Comparison of ENCODE assay signal across 9 mouse cellular contexts in the genomic region with DNA sequence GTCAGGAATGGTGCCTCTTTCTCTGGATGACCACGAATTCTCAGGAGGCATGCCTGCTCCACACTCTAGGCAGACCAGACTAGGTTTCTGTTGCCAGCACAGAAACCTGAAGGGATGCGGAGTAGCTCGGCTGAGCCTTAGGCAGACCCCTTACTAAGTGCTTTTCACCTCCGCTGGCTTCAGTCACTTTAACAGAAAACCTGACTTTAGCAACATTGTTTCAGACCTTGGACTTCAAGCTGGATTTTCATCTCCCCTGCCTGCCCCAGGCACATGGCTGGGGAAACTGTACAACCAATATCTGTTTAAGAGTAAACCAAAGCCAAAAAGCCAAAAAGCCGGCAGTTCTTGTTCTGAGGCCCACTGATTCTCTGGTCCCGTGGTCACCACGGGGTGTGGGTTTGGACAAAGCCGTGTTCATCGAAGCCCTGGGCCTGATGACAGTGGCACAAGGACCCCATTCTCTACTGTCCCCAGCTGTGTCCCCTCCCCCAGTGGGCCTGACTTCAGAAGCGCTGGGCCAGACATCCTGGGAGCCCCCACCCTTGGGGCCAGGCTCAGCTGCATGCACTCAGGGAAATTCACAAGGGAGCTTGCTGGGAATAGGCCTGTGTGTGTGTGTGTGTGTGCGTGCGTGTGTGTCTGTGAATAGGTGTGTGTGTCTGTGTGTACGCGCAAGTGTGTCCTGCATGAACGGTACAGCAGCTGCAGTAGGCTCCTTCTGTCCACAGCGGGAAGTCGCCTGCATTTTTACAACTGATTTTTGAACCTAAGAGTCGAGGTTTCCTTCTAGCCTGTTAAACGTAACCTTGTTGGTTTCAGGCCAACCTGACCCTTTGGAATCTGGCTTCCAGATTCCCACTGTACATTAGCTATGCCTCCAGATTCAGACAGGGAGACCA. TPM values are rescaled to one million over a fixed set of nuclear protein-coding genes. Genes with fewer than 3 reads are reported as not detected.
A peak's percentile ranks its signal among the peaks of the same experiment; 100 is the strongest.
DNase-seq lines count a peak whose midpoint lies in the region; ATAC-seq and TF ChIP-seq lines count a peak whose summit lies in the region.
"Had no signal": no experiment of that assay in that cellular context is flagged by ENCODE, and none has a peak within 500 bp of the region (broad histone marks: within the 10 kb centered on the region; RNA-seq: fewer than 3 reads in every experiment).

No protein-coding gene starts in this region.

- no peaks in the 10 kb centered on the region for H3K27me3 ChIP-seq in heart, adult 2 months (ENCODE audit: control insufficient read depth, insufficient read depth, low read length)
- no peaks in the 10 kb centered on the region for H3K27me3 ChIP-seq in embryonic facial prominence, embryonic 11.5 days (ENCODE audit: control insufficient read depth, insufficient read depth, low read length)
- no peaks in the 10 kb centered on the region for H3K27me3 ChIP-seq in hindbrain, embryonic 10.5 days (ENCODE audit: insufficient read depth, poor library complexity, severe bottlenecking)
- no peaks in the 10 kb centered on the region for H3K27me3 ChIP-seq in midbrain, embryonic 16.5 days (ENCODE audit: control insufficient read depth, insufficient read depth, low read depth, low read length)

- H3K4me3 ChIP-seq in heart, adult 2 months, result no peak overlapping the region
- H3K4me3 ChIP-seq in embryonic facial prominence, embryonic 11.5 days (ENCODE audit: low read depth, low read length), result no peak overlapping the region
- H3K4me3 ChIP-seq in hindbrain, embryonic 10.5 days, result peak overlapping the region; percentile 73
- no peak overlapping the region for H3K4me3 ChIP-seq in midbrain, embryonic 16.5 days (ENCODE audit: low read depth, low read length)

- no peak for TF ChIP-seq CTCF in heart, adult 2 months (IDR thresholded peaks at IDR 0.05)

- H3K4me1 ChIP-seq in heart, adult 2 months (ENCODE audit: control insufficient read depth, insufficient read depth, low read length), result peaks cover 26% of the 10 kb centered on the region
- H3K4me1 ChIP-seq in embryonic facial prominence, embryonic 11.5 days (ENCODE audit: control insufficient read depth, insufficient read depth, low read length), result peaks cover 49% of the 10 kb centered on the region
- H3K4me1 ChIP-seq in hindbrain, embryonic 10.5 days (replicated peaks), result peaks cover 100% of the 10 kb centered on the region
- peaks cover 59% of the 10 kb centered on the region for H3K4me1 ChIP-seq in midbrain, embryonic 16.5 days (ENCODE audit: control insufficient read depth, insufficient read depth, low read length)

- no peak overlapping the region for H3K9ac ChIP-seq in heart, adult 2 months (ENCODE audit: low read depth, low read length)
- peak overlapping the region; percentile 7 for H3K9ac ChIP-seq in embryonic facial prominence, embryonic 11.5 days (replicated peaks; ENCODE audit: low read length)
- H3K9ac ChIP-seq in midbrain, embryonic 16.5 days (ENCODE audit: low read depth, low read length), result peak overlapping the region; percentile 47

- H3K4me2 ChIP-seq in embryonic facial prominence, embryonic 11.5 days (ENCODE audit: low read depth, low read length), result no peak overlapping the region
- no peak overlapping the region; the same call in 1 of the 2 replicates for H3K4me2 ChIP-seq in midbrain, embryonic 16.5 days (ENCODE audit: low read length)

- H3K9me3 ChIP-seq in embryonic facial prominence, embryonic 11.5 days (replicated peaks; ENCODE audit: control insufficient read depth, low read length), result no peaks in the 10 kb centered on the region
- H3K9me3 ChIP-seq in hindbrain, embryonic 10.5 days, result no peaks in the 10 kb centered on the region
- H3K9me3 ChIP-seq in midbrain, embryonic 16.5 days (replicated peaks; ENCODE audit: control insufficient read depth, low read length, poor library complexity, severe bottlenecking), result no peaks in the 10 kb centered on the region

- intact Hi-C loops in heart, adult 2 months (cut with DNase I), result no loop called here

- 0 out of 2 replicates have a peak, but pooled peaks have one; percentile 10 for TF ChIP-seq EP300 in heart, adult 2 months (IDR thresholded peaks at IDR 0.05; ENCODE audit: insufficient read depth, low read depth, low read length)

- WGBS in heart, adult 2 months, result 70% methylated on average over 19 of the region's 19 CpGs
- 45% methylated on average over 19 of the region's 19 CpGs for WGBS in embryonic facial prominence, embryonic 11.5 days
- WGBS in hindbrain, embryonic 10.5 days, result 40% methylated on average over 19 of the region's 19 CpGs
- 28% methylated on average over 19 of the region's 19 CpGs for WGBS in midbrain, embryonic 16.5 days

- no peak for DNase-seq in heart, adult 2 months
- no peak for DNase-seq in heart, adult 8-10 months (ENCODE audit: low spot score)
- DNase-seq in embryonic facial prominence, embryonic 11.5 days (ENCODE audit: low spot score), result peak; percentile 61
- DNase-seq in hindbrain, embryonic 10.5 days (ENCODE audit: low spot score), result peak; percentile 80
- DNase-seq in layer of hippocampus, adult 8-10 months (ENCODE audit: low spot score in 2 of 2), result peak; percentile 80 to 92
- DNase-seq in adrenal gland, postnatal 10 days, result no peak
- DNase-seq in thymus, postnatal 0 days (ENCODE audit: low spot score), result no peak

- no peak for TF ChIP-seq POLR2A in heart, adult 2 months (IDR thresholded peaks at IDR 0.05; ENCODE audit: insufficient read depth, low read depth, low read length)

- H3K27ac ChIP-seq in heart, adult 2 months, result no peak overlapping the region
- H3K27ac ChIP-seq in embryonic facial prominence, embryonic 11.5 days (replicated peaks; ENCODE audit: low read depth, low read length), result peak overlapping the region; percentile 70; the same call in 1 of the 2 replicates
- peak overlapping the region; percentile 100 for H3K27ac ChIP-seq in hindbrain, embryonic 10.5 days
- peak overlapping the region; percentile 62 for H3K27ac ChIP-seq in midbrain, embryonic 16.5 days (ENCODE audit: low read length)
- H3K27ac ChIP-seq: macrophage had no signal

- H3K36me3 ChIP-seq in heart, adult 2 months (ENCODE audit: control insufficient read depth, insufficient read depth, low read length), result peaks cover 3% of the 10 kb centered on the region; the same call in 1 of the 2 replicates
- H3K36me3 ChIP-seq in embryonic facial prominence, embryonic 11.5 days (replicated peaks; ENCODE audit: control insufficient read depth, insufficient read depth, low read depth, low read length), result no peaks in the 10 kb centered on the region
- H3K36me3 ChIP-seq in hindbrain, embryonic 10.5 days, result peaks cover 7% of the 10 kb centered on the region; the same call in 1 of the 2 replicates
- no peaks in the 10 kb centered on the region for H3K36me3 ChIP-seq in midbrain, embryonic 16.5 days (ENCODE audit: control insufficient read depth, insufficient read depth, low read length)

- H3K79me2 ChIP-seq in heart, adult 2 months (replicated peaks; ENCODE audit: control insufficient read depth, insufficient read depth, low read length), result no peaks in the 10 kb centered on the region

- ATAC-seq in embryonic facial prominence, embryonic 11.5 days (replicated peaks; ENCODE audit: insufficient number of reproducible peaks, low FRiP score, low TSS enrichment, low read depth), result peak; percentile 53
- ATAC-seq in midbrain, embryonic 16.5 days, result peak; percentile 54

RNA-seq across cellular contexts. Expression of a gene that starts 8.9 kb away (rescaled TPM):
- 1 to 10 TPM; 5.4 to 9.7 TPM for total RNA-seq in heart, adult 2 months (2021)
- 5.9 and 6.4 TPM in 2 replicates for polyA plus RNA-seq in heart, adult 2 months (2012; rRNA removed)
- 10 to 100 TPM in 2 of 4 experiments, 1 to 10 TPM in 2; 6.2 to 12.6 (median 9.3) TPM for total RNA-seq in heart, adult 8-10 months (2022)
- polyA plus RNA-seq in embryonic facial prominence, embryonic 11.5 days (2014; fragmentation: Nextera tagmentation; extraction: Ambion mirVana), result 13.5 and 15.2 TPM in 2 replicates
- 17.0 and 18.8 TPM in 2 replicates for polyA plus RNA-seq in hindbrain, embryonic 10.5 days (2016; fragmentation: Nextera tagmentation; extraction: Ambion mirVana)
- 10 to 100 TPM; 20.0 to 23.4 (median 21.4) TPM for total RNA-seq in layer of hippocampus, adult 8-10 months (2022)
- polyA plus RNA-seq in midbrain, embryonic 16.5 days (2015; fragmentation: Nextera tagmentation; extraction: Ambion mirVana), result 9.7 and 13.7 TPM in 2 replicates
- 10 to 100 TPM; 13.8 to 20.5 TPM for total RNA-seq in adrenal gland, postnatal 10 days (2021)
- polyA plus RNA-seq in thymus, postnatal 0 days (2015; fragmentation: Nextera tagmentation; extraction: Ambion mirVana), result 3.3 and 4.6 TPM in 2 replicates

Comparison
In these comparisons a context has a peak if more than half of its experiments do, and no peak if none do; other contexts are left out.
1. DNase-seq: peak in embryonic facial prominence, embryonic 11.5 days (single experiment), hindbrain, embryonic 10.5 days (single experiment) and layer of hippocampus, adult 8-10 months (2 of 2); none in heart, adult 2 months (0 of 2), heart, adult 8-10 months (single experiment), adrenal gland, postnatal 10 days (single experiment) and thymus, postnatal 0 days (single experiment).